Mouse (Mus musculus) forebrain, postnatal 0 days (tissue): ENCODE results near the gene Gfap. TPM values are rescaled to one million over a fixed set of nuclear protein-coding genes. Genes with fewer than 3 reads are reported as not detected.

ENCODE experiments used
- ATAC-seq: fragments of 200-750 bp; cut with Nextera tagmentation; 2 replicates; pipeline ENCODE4 v1.8.0; 2017; ENCODE audit warnings: mild to moderate bottlenecking, moderate library complexity
- DNase-seq: peaks from one replicate; pipeline ENCODE4 v3.0.0-alpha.2; 2015
- H3K27ac ChIP-seq: fragments of 300-500 bp; sonication (generic); 2 replicates; pipeline ENCODE4 v1.5.1; 2014; ENCODE audit warnings: low read depth, mild to moderate bottlenecking, antibody characterized with exemption, low read length, moderate library complexity, mixed read lengths
- H3K27me3 ChIP-seq: fragments of 300-500 bp; sonication (generic); 2 replicates; pipeline ENCODE4 v1.6.1; 2014; ENCODE audit warnings: mild to moderate bottlenecking, low read length, mixed read lengths; ENCODE audit not compliant: insufficient read depth
- H3K36me3 ChIP-seq: fragments of 300-500 bp; sonication (generic); 2 replicates; pipeline ENCODE4 v1.6.1; 2014; ENCODE audit warnings: mild to moderate bottlenecking, moderate library complexity; ENCODE audit not compliant: insufficient read depth
- H3K4me1 ChIP-seq: fragments of 300-500 bp; sonication (generic); 2 replicates; pipeline ENCODE4 v1.6.1; 2014; ENCODE audit warnings: antibody characterized with exemption; ENCODE audit not compliant: insufficient read depth
- H3K4me2 ChIP-seq: fragments of 300-500 bp; sonication (generic); 2 replicates; pipeline ENCODE4 v1.6.1; 2014; ENCODE audit warnings: low read depth, mild to moderate bottlenecking, moderate library complexity
- H3K4me3 ChIP-seq: fragments of 300-500 bp; sonication (generic); 2 replicates; pipeline ENCODE4 v1.5.1; 2014; ENCODE audit warnings: low read depth, low read length, mixed read lengths
- H3K9ac ChIP-seq: fragments of 300-500 bp; sonication (generic); 2 replicates; pipeline ENCODE4 v1.6.1; 2014; ENCODE audit warnings: mild to moderate bottlenecking
- H3K9me3 ChIP-seq: fragments of 300-500 bp; sonication (generic); 2 replicates; pipeline ENCODE4 v1.6.1; 2016; ENCODE audit warnings: low read length
- CTCF ChIP-seq: sonication (generic); IDR thresholded peaks from 2 replicates; pipeline ENCODE4 v1.5.1; 2016; ENCODE audit warnings: antibody characterized with exemption, control low read depth, low read depth
- WGBS: fragments of 180-500 bp; shearing (Covaris S2); extraction: QIAGEN DNeasy Blood & Tissue Kit; methylation state at CpG from one replicate; pipeline ENCODE4 v1.1.7; 2014; 5-methylcytosine and 5-hydroxymethylcytosine counted together
- polyA plus RNA-seq: library from polyadenylated mRNA; unstranded; fragments of >200 nt; fragmentation: Nextera tagmentation; extraction: Ambion mirVana; gene quantifications from 2 replicates; pipeline ENCODE4 v1.2.1, GENCODE M21; 2015
- total RNA-seq: library from RNA; depleted of rRNA; stranded (reverse); fragments of >200 nt; gene quantifications from 2 replicates; pipeline ENCODE4 v1.2.3, GENCODE M21; 2014

Gfap gene
- total and polyA plus RNA-seq, 2 experiments from 2014 or later: 44.4 to 52.6 TPM

DNA sequence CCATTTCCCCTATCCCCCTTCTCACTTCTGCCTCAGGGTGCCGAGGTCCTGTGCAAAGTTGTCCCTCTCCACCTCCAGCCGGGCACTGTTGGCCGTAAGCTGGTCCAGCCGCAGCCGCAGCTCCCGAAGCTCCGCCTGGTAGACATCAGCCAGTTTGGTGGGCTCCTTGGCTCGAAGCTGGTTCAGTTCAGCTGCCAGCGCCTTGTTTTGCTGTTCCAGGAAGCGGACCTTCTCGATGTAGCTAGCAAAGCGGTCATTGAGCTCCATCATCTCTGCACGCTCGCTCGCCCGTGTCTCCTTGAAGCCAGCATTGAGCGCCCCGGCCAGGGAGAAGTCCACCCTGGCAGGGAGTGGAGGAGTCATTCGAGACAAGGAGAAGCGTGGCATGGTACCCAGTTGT lies 4.1 kb downstream of the Gfap start:
- H3K4me3 ChIP-seq: no peak overlapping the region
- no peaks in the 10 kb centered on the region for H3K36me3 ChIP-seq
- no peaks in the 10 kb centered on the region for H3K9me3 ChIP-seq
- ATAC-seq: no peak
- no peak for TF ChIP-seq CTCF
- H3K9ac ChIP-seq: no peak overlapping the region
- 75% methylated on average over 20 of the region's 20 CpGs for WGBS
- DNase-seq: no peak
- no peaks in the 10 kb centered on the region for H3K4me1 ChIP-seq
- H3K27me3 ChIP-seq: peaks cover 9% of the 10 kb centered on the region
- peak overlapping the region; percentile 10; the same call in 1 of the 2 replicates for H3K4me2 ChIP-seq
- no peak overlapping the region for H3K27ac ChIP-seq

DNA sequence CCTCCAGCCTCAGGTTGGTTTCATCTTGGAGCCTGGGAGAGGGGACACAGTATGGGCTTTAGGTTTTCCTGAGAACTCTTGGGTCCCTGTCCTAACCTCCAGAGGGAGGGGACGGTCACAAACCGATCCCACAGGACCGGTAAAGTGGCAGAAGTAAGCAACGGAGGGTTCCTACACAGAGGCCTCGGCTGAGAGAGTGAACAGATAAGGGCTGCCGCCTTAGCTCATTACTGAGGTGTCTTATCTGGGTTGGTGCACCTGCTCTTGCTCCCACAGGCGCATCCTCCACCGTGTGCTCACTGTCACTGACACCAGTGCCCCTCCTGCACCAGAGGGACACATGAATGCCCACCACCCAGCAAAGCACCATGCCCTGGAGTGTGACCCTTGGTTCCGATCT lies 4.9 kb downstream of the Gfap start:
- ATAC-seq (no peak), DNase-seq (no peak)
- Histone ChIP-seq H3K9me3 (no peaks in the 10 kb centered on the region), H3K36me3 (no peaks in the 10 kb centered on the region), H3K27ac (no peak overlapping the region), H3K27me3 (peaks cover 9% of the 10 kb centered on the region), H3K4me3 (no peak overlapping the region), H3K4me2 (no peak overlapping the region), H3K4me1 (no peaks in the 10 kb centered on the region), H3K9ac (no peak overlapping the region)
- 88% methylated on average over 9 of the region's 9 CpGs for WGBS
- no peak for TF ChIP-seq CTCF

DNA sequence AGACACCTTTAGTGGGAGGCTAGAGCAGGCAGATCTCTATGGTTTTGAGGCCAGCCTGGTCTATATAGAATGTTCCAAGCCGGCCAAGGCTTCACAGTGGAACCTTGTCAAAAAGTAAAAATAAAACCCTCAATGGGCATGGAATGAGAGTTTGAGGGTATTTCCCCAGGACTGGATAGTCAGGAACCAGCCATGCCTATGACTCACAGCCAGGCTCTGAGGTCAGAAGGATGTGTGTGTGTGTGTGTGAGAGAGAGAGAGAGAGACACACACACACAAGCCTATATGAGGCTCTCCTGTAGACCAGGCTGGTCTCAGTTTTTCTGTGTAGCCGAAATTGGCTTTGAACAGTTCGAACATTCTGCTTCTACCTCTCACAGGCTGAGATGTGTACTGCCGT lies 6.0 kb downstream of the Gfap start:
- no peak overlapping the region for H3K9ac ChIP-seq
- H3K4me3 ChIP-seq: no peak overlapping the region
- ATAC-seq (no peak), DNase-seq (no peak)
- H3K36me3 ChIP-seq: no peaks in the 10 kb centered on the region
- no peak for TF ChIP-seq CTCF
- WGBS: 89% methylated on average over 4 of the region's 4 CpGs
- no peak overlapping the region for H3K27ac ChIP-seq
- H3K4me1 ChIP-seq: no peaks in the 10 kb centered on the region
- H3K4me2 ChIP-seq: no peak overlapping the region
- no peaks in the 10 kb centered on the region for H3K9me3 ChIP-seq
- H3K27me3 ChIP-seq: peaks cover 9% of the 10 kb centered on the region

- Histone ChIP-seq H3K4me1 (peaks cover 5% of the 10 kb centered on the region; the same call in 1 of the 2 replicates), H3K9me3 (no peaks in the 10 kb centered on the region), H3K9ac (peak overlapping the region; percentile 18; the same call in 1 of the 2 replicates), H3K27me3 (peaks cover 9% of the 10 kb centered on the region), H3K36me3 (no peaks in the 10 kb centered on the region), H3K4me3 (peak overlapping the region; percentile 24), H3K4me2 (peak overlapping the region; percentile 45), H3K27ac (no peak overlapping the region)
- 4% methylated on average over 43 of the region's 43 CpGs for WGBS
- ATAC-seq (peak; percentile 50; the same call in 1 of the 2 replicates), DNase-seq (peak; percentile 59)
- TF ChIP-seq CTCF: peak; percentile 82
Observed at GRCm38 (mm10) chr11:102893015-102893651, 7.6 kb downstream of the Gfap start.

DNA sequence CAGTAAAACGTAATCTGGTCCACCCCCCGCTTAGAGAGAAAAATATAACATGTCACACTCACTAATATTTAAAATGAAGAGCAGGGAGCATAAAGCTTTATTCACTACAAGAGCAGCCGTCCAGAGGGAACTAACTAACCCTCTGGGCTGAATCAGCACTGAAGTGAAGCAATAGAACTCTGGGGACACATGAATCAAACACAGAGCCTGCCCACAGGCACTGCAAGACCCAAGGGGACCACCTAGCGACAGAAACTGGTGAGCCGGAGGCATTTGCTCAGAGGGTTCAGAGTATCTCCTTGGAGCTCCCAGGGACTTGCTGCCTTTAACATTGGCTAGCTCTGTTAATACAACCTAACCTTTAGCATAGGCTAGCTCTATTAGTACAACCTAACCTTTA lies 10.6 kb downstream of the Gfap start:
- WGBS: 76% methylated on average over 5 of the region's 5 CpGs
- Histone ChIP-seq H3K4me2 (no peak overlapping the region), H3K4me3 (no peak overlapping the region), H3K9ac (no peak overlapping the region), H3K27ac (no peak overlapping the region), H3K9me3 (no peaks in the 10 kb centered on the region), H3K36me3 (no peaks in the 10 kb centered on the region), H3K4me1 (peaks cover 11% of the 10 kb centered on the region; the same call in 1 of the 2 replicates), H3K27me3 (peaks cover 9% of the 10 kb centered on the region)
- DNase-seq (no peak), ATAC-seq (no peak)
- TF ChIP-seq CTCF: no peak

GRCm38 (mm10) chr11:102888135-102888534 lies 12.6 kb downstream of the Gfap start:
- DNase-seq (peak; percentile 74), ATAC-seq (peak; percentile 84)
- H3K4me1 ChIP-seq: peaks cover 11% of the 10 kb centered on the region; the same call in 1 of the 2 replicates
- H3K4me3 ChIP-seq: no peak overlapping the region
- no peaks in the 10 kb centered on the region for H3K36me3 ChIP-seq
- 56% methylated on average over 3 of the region's 3 CpGs for WGBS
- TF ChIP-seq CTCF: no peak
- peak overlapping the region; percentile 33; the same call in 1 of the 2 replicates for H3K4me2 ChIP-seq
- H3K9ac ChIP-seq: no peak overlapping the region
- peaks cover under 1% of the 10 kb centered on the region; the same call in 1 of the 2 replicates for H3K27me3 ChIP-seq
- H3K27ac ChIP-seq: peak overlapping the region; percentile 69
- H3K9me3 ChIP-seq: no peaks in the 10 kb centered on the region

DNA sequence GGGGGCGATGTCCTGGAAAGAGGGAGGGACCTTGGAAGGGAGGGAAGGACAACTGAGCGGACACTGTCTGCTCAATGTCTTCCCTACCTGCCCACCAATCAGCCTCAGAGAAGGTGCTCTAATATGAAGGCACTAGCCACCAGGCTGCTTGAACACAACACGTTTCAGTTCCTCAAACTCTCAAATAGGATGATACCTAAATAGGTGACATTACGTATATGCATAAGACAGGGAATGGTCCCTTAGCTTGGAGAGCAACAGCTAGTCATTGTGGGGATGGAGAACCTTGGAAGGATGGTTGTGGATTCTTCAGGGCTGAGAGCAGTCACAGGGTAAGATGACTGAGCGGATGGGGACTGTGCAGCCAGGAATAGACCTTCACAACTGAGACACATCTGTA lies 13.3 kb downstream of the Gfap start:
- DNase-seq (no peak), ATAC-seq (no peak)
- no peak overlapping the region for H3K27ac ChIP-seq
- H3K4me1 ChIP-seq: peaks cover 11% of the 10 kb centered on the region; the same call in 1 of the 2 replicates
- no peaks in the 10 kb centered on the region for H3K27me3 ChIP-seq
- no peak overlapping the region for H3K4me2 ChIP-seq
- no peak overlapping the region for H3K9ac ChIP-seq
- WGBS: 81% methylated on average over 5 of the region's 5 CpGs
- no peak overlapping the region for H3K4me3 ChIP-seq
- H3K9me3 ChIP-seq: no peaks in the 10 kb centered on the region
- TF ChIP-seq CTCF: no peak
- H3K36me3 ChIP-seq: no peaks in the 10 kb centered on the region
